Mouse (Mus musculus): ENCODE data around the gene Mob2.
A peak's percentile ranks its signal among the peaks of the same experiment; 100 is the strongest.

The Mob2 gene

GRCm38 (mm10) chr7:142079365-142079764 is 18.5 kb upstream of the Mob2 start:
- DNase-seq (ENCODE audit: low spot score in 2 of 2), result no peak

- DNase-seq (ENCODE audit: low spot score in 2 of 2), result no peak
Observed at GRCm38 (mm10) chr7:142077138-142077537, 16.3 kb upstream of the Mob2 start.

- DNase-seq (ENCODE audit: low spot score in 2 of 2), result no peak
Observed at GRCm38 (mm10) chr7:142074146-142074886, 13.5 kb upstream of the Mob2 start.

- no peak for DNase-seq (ENCODE audit: low spot score in 2 of 2)
Observed at GRCm38 (mm10) chr7:142071717-142072116, 10.9 kb upstream of the Mob2 start.

GRCm38 (mm10) chr7:142071212-142071578 is 10.3 kb upstream of the Mob2 start:
- no peak for DNase-seq (ENCODE audit: low spot score in 2 of 2)

GRCm38 (mm10) chr7:142070458-142071211 is 9.8 kb upstream of the Mob2 start:
- DNase-seq (ENCODE audit: low spot score in 2 of 2), result peak in 1 of 2 experiments; percentile 57

GRCm38 (mm10) chr7:142068429-142068828 is 7.6 kb upstream of the Mob2 start:
- DNase-seq (ENCODE audit: low spot score in 2 of 2), result no peak

GRCm38 (mm10) chr7:142060185-142060930 is 507 bp downstream of the Mob2 start:
- DNase-seq (ENCODE audit: low spot score in 2 of 2), result no peak

GRCm38 (mm10) chr7:142059024-142059423 is 1.8 kb downstream of the Mob2 start:
- no peak for DNase-seq (ENCODE audit: low spot score in 2 of 2)

GRCm38 (mm10) chr7:142057121-142057520 is 3.7 kb downstream of the Mob2 start:
- DNase-seq (ENCODE audit: low spot score in 2 of 2), result no peak

GRCm38 (mm10) chr7:142056601-142057061 is 4.2 kb downstream of the Mob2 start:
- DNase-seq (ENCODE audit: low spot score in 2 of 2), result no peak

- DNase-seq (ENCODE audit: low spot score in 2 of 2), result no peak
Observed at GRCm38 (mm10) chr7:142055431-142055830, 5.4 kb downstream of the Mob2 start.

GRCm38 (mm10) chr7:142050536-142050935 is 10.3 kb downstream of the Mob2 start:
- no peak for DNase-seq (ENCODE audit: low spot score in 2 of 2)

GRCm38 (mm10) chr7:142045932-142046331 is 14.9 kb downstream of the Mob2 start:
- DNase-seq (ENCODE audit: low spot score in 2 of 2), result no peak

- no peak for DNase-seq (ENCODE audit: low spot score in 2 of 2)
Observed at GRCm38 (mm10) chr7:142045344-142045743, 15.5 kb downstream of the Mob2 start.

GRCm38 (mm10) chr7:142040756-142041155 is 20.1 kb downstream of the Mob2 start:
- no peak for DNase-seq (ENCODE audit: low spot score in 2 of 2)

- peak in 1 of 2 experiments; percentile 21 for DNase-seq (ENCODE audit: low spot score in 2 of 2)
Observed at GRCm38 (mm10) chr7:142037553-142038170, 23.2 kb downstream of the Mob2 start.

- no peak for DNase-seq (ENCODE audit: low spot score in 2 of 2)
Observed at GRCm38 (mm10) chr7:142035048-142035811, 25.6 kb downstream of the Mob2 start.

GRCm38 (mm10) chr7:142034198-142034597 is 26.7 kb downstream of the Mob2 start:
- no peak for DNase-seq (ENCODE audit: low spot score in 2 of 2)

GRCm38 (mm10) chr7:142030073-142030472 is 30.8 kb downstream of the Mob2 start:
- no peak for DNase-seq (ENCODE audit: low spot score in 2 of 2)

GRCm38 (mm10) chr7:142025926-142026325 is 34.9 kb downstream of the Mob2 start:
- no peak for DNase-seq (ENCODE audit: low spot score in 2 of 2)
